Mouse (Mus musculus): ENCODE data around the gene Aire.

Gene Aire

DNA sequence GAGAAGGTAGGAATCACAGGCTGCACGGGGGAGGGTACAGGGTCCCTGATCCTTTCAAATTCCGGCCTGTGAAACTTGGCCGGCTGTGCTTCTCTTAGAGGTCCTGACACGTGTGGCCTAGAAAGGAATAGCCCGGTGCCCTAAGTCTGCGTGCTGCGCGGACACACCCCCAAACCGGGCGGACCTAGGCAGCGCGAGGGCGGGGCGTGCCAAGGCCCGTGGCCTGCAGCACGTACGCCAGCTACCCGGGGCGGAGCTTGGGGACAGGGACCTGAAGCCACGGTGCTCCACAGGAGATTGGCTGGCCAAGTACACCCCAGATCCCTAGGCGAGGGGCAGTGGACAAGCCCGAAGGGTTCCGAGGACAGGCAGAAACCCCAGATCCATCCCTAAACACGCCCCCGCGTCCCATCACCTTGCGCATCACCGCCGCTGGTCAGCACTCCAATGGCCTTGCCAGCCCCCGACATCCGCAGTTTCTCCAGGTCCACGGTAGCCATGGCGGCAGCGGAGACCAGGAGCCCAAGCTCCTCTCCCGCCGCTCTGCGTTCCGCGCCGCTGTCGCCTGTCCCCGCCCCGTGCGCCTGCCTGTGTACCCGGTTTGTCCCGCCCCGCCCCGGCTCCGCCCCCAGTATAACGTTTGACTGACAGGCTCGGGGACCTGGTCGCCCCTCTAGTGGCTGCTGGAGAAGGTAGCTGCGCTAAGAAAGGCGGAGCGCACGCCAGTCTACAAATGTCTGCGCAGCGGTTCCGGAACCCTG, 34.0 kb downstream of the Aire start:
- peak; percentile 86 to 94 for DNase-seq (ENCODE audit: low spot score in 2 of 2)

DNA sequence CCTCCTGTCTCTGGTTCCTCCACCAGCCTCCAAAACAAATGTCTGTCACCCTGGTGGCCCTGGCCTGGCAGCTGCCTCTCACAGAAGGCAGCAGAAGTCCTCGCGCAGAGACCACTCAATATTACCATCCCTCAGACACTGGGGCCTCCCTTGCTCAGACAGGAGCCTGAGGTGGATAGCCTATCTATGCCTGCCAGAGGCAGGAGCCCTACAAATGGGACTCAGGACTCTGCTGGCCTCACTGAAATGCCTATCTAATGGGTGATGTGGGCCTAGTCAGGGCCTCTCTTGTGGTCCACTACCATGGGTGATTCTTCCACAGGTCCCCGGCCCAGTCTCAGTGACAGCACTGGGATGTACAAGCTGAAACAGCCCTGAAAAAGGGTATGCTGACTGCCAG, 35.2 kb downstream of the Aire start:
- no peak for DNase-seq (ENCODE audit: low spot score in 2 of 2)

DNA sequence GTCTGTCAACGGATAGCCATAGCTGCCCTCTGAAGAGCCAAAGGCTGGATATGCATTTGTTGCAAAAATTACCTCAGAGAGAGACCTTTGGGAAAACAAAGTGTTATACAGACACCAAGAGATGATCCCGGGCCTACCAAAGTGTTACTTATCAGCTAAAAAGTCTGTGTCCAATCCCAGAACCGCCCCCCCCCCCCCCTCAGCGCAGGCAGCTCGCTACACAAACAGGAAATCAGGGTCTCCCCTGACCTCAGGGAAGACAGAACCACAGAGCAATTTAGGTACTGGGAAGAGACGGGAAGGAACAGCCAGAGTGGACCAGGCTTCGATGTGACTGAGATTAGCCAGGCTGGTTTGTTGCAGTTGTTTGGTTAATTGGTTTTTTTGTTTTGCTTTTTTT, 36.2 kb downstream of the Aire start:
- DNase-seq (ENCODE audit: low spot score in 2 of 2), result no peak

DNA sequence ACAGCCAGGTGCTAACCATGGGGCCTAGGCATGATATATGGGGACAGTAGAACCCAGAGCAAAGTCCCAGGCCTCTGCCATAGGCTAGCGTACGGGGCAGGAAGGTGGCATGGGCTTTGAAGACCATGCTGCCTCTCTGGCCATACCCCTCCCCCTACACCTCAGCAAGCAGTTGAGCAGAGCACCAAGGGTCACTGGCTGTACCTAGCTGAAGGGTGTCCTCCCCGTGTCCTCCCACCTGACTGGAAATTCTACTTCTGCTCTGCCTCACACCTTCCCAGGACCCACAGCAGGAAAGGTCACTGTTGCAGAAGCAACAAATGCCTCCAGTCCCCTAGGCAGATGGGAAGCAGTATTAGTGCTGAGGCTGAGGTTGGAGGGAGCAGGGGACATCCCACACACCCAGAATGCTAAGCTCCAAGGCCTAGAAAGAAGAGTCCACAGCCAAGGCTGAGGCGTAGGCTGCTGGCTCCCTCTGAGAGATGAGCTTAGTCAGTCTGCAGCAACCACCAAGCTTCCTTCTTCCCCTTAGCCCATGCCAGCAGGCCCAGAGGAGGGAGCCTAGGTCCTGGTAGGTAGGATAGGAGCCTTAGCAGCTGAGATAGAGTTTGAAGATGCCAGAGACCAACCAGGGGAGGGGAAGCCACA, 37.5 kb downstream of the Aire start:
- DNase-seq (ENCODE audit: low spot score in 2 of 2), result no peak

DNA sequence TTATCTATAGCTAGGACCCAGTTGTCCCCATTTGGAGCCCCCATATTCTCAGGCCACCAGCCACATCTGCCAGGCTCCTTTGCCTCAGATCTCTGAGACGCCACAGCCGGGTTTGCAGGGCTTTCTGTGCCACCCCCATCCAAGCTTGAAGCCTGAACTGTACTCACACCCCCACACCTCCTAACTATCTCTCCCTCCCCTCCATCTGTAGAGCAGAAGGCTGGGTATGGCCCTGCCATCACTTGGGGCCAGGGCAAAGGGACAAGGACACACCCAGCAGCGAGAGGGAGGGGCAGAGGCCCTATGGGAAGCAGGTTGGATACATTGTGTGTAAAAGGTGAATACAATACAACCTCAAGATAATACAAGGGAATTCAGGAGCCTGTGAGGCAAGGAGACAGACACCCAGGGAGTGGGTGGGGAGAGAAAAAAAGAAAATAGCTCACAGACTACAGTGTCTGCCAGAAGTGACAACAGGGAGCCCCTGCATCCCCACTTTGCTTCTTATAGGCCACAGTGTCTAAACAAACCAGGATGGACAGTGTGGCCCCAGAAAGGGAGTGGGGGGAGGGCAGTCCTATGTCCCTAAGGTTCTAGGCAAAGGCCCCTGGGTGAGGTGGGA, 38.8 kb downstream of the Aire start:
- DNase-seq (ENCODE audit: low spot score in 2 of 2), result no peak

DNA sequence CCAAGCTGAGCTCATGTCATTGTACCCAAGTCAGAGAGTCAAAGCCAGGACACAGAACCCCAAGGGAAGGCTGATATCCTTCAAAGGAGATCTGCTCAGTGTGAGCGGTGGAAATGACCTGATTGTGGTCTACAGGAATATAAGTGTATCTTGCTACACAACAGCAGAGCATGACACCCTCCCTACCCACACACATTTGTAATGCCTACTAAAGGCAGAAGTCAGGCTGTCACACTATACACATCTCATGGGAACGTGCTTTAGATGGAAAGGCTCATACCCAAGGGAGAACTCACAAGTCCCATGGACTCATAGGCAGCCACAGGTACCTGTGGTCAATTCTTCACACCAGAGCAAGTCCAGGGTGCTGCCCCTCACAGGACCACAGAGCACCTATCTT, 41.1 kb downstream of the Aire start:
- DNase-seq (ENCODE audit: low spot score in 2 of 2), result no peak

DNA sequence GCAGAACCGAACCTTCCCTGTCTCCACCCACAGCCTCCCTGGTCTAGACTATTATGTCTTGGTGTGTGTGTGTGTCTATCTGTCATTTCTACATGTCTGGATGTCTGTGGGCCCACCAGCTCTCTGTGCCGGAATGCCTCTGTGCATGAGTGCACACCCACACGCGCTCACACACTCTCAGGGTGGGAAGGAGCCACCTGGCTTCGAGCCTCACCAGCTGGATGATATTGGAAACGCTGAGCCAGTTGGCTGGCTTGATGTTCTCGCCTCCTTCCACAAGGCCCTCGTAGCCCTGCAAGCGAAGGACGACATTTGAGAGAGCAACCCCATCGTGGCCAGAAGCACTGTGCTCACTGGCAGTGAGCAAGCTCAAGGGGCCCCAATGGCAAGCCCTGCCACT, 41.6 kb downstream of the Aire start:
- no peak for DNase-seq (ENCODE audit: low spot score in 2 of 2)

DNA sequence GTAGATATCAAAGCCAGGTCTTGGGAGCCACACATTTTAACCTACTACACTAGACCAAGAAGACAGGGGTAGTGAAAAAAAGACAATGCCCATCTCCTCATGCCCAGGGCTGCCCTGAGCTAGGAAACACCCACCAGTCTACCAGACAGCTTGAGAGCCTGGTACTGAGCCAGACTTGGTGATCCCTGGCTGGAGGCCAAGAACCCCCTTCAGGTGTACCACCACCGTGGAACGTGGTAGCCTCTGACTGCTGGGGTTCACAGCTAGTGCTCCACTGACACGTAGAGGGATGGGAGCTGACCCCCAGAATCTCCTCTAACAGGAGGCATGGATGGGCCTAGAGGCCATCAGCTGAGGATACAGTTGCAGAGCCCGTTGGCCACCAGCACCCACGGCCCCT, 43.2 kb downstream of the Aire start:
- no peak for DNase-seq (ENCODE audit: low spot score in 2 of 2)

DNA sequence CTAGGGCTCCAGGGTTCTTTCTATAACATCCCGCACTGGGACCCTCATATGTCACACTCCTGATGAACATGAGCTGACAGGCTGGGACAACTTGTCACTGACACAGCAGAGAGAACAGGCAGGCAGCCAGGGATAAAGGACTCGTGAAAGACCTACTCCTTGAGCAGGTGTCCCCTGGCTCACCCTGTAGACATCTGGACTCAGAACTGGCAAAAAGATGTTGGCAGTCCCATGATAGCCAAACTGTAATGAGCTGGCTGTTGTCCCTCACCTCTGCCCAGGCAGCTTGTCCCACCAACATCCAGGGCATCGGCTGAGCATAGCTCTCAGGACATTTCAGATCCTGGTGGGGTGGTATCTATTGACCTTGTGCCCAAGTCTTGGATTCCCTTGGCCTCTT, 47.8 kb downstream of the Aire start:
- no peak for DNase-seq (ENCODE audit: low spot score in 2 of 2)

DNA sequence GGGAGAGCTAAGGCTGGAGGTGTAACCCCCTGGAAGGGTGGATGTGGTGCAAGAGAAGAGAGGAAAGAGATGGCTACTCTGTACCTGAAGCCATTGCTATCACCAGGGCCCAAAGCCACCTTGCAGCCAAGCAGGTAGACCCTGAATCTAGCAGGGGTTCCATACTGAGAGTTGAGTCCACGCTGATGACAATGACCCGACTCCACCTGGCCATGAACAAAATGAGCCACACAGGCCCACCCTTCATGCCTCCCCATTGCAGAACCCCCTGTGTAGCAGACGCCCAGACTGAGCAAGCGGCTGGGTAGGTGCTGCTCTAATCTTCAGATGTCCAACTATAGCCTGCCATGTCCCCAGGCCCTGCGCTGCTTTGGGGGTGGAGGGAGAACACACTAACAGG, 57.6 kb downstream of the Aire start:
- DNase-seq (ENCODE audit: low spot score in 2 of 2), result no peak

DNA sequence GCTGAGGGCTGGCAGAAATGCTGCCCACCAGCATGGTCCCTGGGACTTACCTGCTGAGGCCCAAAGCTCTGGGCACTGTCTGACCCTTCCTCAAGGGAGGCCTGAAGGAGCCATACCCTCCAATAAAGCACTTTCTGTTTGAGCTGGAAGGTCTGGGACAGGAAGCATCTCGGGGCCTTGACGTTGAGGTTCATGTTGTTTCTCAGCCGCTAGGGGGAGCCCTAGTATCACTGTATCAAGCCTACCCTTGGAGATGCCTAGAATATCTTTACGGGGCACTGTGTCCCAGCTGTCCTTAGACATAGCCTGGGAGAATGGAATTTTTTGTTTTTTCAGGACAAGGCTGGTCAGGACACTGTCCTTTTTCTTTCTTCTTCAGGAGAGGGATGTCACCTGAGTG, 58.8 kb downstream of the Aire start:
- peak in 1 of 2 experiments; percentile 65 for DNase-seq (ENCODE audit: low spot score in 2 of 2)

Data from cerebellum, postnatal 4 days (tissue).